Mouse (Mus musculus): ENCODE results near the gene Adcy6. TPM values are rescaled to one million over a fixed set of nuclear protein-coding genes. Genes with fewer than 3 reads are reported as not detected.
"Not testable (repeated sequence)": the region's sequence is repeated elsewhere in the genome, so short reads cannot be mapped to it uniquely, and the experiment has no call there.

The Adcy6 gene
- polyA plus RNA-seq, 1 experiment from 2014 or later, result 11.8 TPM

DNA sequence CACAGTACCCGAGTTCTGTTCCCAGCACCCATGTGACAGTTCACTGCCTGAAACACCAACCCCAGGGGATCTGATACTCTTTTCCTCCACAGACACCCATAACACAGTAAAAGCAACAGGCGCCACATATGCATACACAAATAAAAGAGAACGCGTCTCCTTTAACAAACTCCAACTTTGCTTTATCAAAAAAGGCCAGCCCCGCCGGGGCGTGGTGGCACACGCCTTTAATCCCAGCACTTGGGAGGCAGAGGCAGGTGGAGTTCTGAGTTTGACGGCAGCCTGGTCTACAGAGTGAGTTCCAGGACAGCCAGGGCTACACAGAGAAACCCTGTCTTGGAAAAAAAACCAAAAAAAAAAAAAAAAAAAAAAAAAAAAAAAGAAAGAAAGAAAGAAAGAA is 23.7 kb downstream of the Adcy6 start:
- not testable (repeated sequence) for H3K27ac ChIP-seq (replicated peaks); H3K27me3 ChIP-seq (ENCODE audit: low read depth, poor library complexity, severe bottlenecking); H3K9me3 ChIP-seq (replicated peaks); H3K4me3 ChIP-seq; DNase-seq (ENCODE audit: low spot score)
- WGBS, result 81% methylated on average over 9 of the region's 9 CpGs
- peaks cover 30% of the 10 kb centered on the region for H3K36me3 ChIP-seq
- H3K4me1 ChIP-seq, result peaks cover 17% of the 10 kb centered on the region

- Histone ChIP-seq H3K4me3 (0 out of 2 replicates have a peak overlapping the region, but pooled peaks have one; percentile 11), H3K27ac (replicated peaks) (0 out of 2 replicates have a peak overlapping the region, but pooled peaks have one; percentile 28)
- WGBS, result 33% methylated on average over 7 of the region's 7 CpGs
Measured at GRCm38 (mm10) chr15:98585421-98585820, 24.5 kb downstream of the Adcy6 start.

DNA sequence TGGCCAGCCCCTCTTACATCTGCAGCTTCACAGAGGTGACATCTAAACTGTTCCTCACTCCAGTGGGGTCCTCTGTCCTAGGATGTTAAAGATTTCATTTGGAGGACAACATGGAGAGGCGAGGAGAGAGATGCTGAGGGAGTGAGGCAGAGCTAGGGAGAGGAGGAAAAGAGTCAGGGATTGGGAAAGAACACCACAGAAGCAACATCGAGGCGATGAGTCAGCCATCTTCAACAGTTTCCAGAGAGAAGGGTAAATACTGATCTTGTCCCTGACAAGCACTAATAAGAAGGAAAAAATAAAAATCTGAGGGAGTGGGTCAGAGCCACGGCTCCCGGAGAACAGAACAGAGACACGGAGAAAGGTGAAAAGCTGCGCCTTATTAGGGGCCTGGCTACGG is 26.9 kb downstream of the Adcy6 start:
- Histone ChIP-seq H3K4me3 (no peak overlapping the region), H3K27me3 (ENCODE audit: low read depth, poor library complexity, severe bottlenecking) (no peaks in the 10 kb centered on the region; the same call in 1 of the 2 replicates), H3K4me1 (peaks cover 20% of the 10 kb centered on the region), H3K36me3 (no peaks in the 10 kb centered on the region), H3K9me3 (replicated peaks) (no peaks in the 10 kb centered on the region), H3K27ac (replicated peaks) (no peak overlapping the region)
- WGBS, result 83% methylated on average over 8 of the region's 8 CpGs
- no peak for DNase-seq (ENCODE audit: low spot score)

More at GRCm38 (mm10) chr15:98585421-98585820, 24.5 kb downstream of the Adcy6 start:
- H3K4me1 ChIP-seq, result peaks cover 17% of the 10 kb centered on the region
- no peak for DNase-seq (ENCODE audit: low spot score)
- no peaks in the 10 kb centered on the region for H3K9me3 ChIP-seq (replicated peaks)
- H3K36me3 ChIP-seq, result peaks cover 23% of the 10 kb centered on the region
- H3K27me3 ChIP-seq (ENCODE audit: low read depth, poor library complexity, severe bottlenecking), result no peaks in the 10 kb centered on the region; the same call in 1 of the 2 replicates

DNA sequence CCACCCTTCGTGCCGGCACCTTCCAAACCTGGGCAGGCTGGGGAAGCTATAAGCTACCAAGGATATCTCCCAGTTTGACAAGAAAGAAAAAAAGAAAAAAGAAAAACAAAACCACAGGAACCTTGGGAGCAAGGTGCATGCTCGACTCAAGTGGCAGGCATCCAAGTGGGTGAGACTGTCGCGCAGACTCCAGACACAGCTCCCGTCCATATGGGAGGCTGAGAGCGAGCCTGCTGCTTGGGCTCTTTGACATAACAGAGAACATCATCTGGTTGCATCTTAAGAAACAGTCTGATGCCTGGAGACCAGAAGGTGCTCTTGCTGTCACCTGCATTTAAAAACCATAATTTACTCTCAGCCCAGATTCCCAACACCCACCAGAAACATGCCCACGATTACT is 27.5 kb downstream of the Adcy6 start:
- no peak for DNase-seq (ENCODE audit: low spot score)
- Histone ChIP-seq H3K9me3 (replicated peaks) (no peaks in the 10 kb centered on the region), H3K27me3 (ENCODE audit: low read depth, poor library complexity, severe bottlenecking) (no peaks in the 10 kb centered on the region; the same call in 1 of the 2 replicates), H3K4me3 (no peak overlapping the region), H3K36me3 (no peaks in the 10 kb centered on the region), H3K4me1 (peaks cover 20% of the 10 kb centered on the region), H3K27ac (replicated peaks) (no peak overlapping the region)
- WGBS, result 88% methylated on average over 8 of the region's 8 CpGs

GRCm38 (mm10) chr15:98579795-98580464 is 29.9 kb downstream of the Adcy6 start:
- DNase-seq (ENCODE audit: low spot score), result peak; percentile 81
- H3K4me3 ChIP-seq, result no peak overlapping the region
- H3K27me3 ChIP-seq (ENCODE audit: low read depth, poor library complexity, severe bottlenecking), result no peaks in the 10 kb centered on the region; the same call in 1 of the 2 replicates
- H3K9me3 ChIP-seq (replicated peaks), result no peaks in the 10 kb centered on the region
- no peak overlapping the region for H3K27ac ChIP-seq (replicated peaks)
- H3K36me3 ChIP-seq, result no peaks in the 10 kb centered on the region
- WGBS, result 34% methylated on average over 5 of the region's 5 CpGs
- H3K4me1 ChIP-seq, result peaks cover 10% of the 10 kb centered on the region

DNA sequence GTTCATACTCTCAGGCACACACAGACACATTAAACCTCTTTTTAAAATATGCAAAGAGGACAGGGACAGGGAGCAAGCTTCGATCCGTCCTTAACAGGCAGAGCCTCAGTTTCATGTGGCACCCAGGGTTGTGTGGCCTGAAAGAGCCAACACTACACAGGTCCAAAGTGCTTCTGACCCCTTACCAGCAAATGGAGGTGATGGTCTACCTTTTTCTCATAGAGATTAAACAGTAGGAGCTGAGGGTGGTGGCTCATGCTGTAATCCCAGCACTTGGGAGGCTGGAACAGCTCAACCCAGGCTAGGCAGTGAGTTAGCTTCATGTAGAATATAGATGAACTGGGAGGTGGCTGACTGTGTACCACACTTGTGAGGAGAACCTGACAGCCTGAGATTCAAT is 30.6 kb downstream of the Adcy6 start:
- Histone ChIP-seq H3K27ac (replicated peaks) (no peak overlapping the region), H3K9me3 (replicated peaks) (no peaks in the 10 kb centered on the region), H3K36me3 (no peaks in the 10 kb centered on the region), H3K4me1 (peaks cover 5% of the 10 kb centered on the region; the same call in 1 of the 2 replicates), H3K27me3 (ENCODE audit: low read depth, poor library complexity, severe bottlenecking) (no peaks in the 10 kb centered on the region; the same call in 1 of the 2 replicates), H3K4me3 (no peak overlapping the region)
- 79% methylated on average over 2 of the region's 2 CpGs for WGBS
- no peak for DNase-seq (ENCODE audit: low spot score)

- no peak for DNase-seq (ENCODE audit: low spot score)
- no peak overlapping the region for H3K4me3 ChIP-seq
- H3K27ac ChIP-seq (replicated peaks), result no peak overlapping the region
- WGBS, result 81% methylated on average over 4 of the region's 4 CpGs
- H3K36me3 ChIP-seq, result no peaks in the 10 kb centered on the region
- peaks cover 10% of the 10 kb centered on the region for H3K4me1 ChIP-seq
- no peaks in the 10 kb centered on the region for H3K27me3 ChIP-seq (ENCODE audit: low read depth, poor library complexity, severe bottlenecking)
- no peaks in the 10 kb centered on the region for H3K9me3 ChIP-seq (replicated peaks)
Measured at GRCm38 (mm10) chr15:98573293-98573692, 36.6 kb downstream of the Adcy6 start.

DNA sequence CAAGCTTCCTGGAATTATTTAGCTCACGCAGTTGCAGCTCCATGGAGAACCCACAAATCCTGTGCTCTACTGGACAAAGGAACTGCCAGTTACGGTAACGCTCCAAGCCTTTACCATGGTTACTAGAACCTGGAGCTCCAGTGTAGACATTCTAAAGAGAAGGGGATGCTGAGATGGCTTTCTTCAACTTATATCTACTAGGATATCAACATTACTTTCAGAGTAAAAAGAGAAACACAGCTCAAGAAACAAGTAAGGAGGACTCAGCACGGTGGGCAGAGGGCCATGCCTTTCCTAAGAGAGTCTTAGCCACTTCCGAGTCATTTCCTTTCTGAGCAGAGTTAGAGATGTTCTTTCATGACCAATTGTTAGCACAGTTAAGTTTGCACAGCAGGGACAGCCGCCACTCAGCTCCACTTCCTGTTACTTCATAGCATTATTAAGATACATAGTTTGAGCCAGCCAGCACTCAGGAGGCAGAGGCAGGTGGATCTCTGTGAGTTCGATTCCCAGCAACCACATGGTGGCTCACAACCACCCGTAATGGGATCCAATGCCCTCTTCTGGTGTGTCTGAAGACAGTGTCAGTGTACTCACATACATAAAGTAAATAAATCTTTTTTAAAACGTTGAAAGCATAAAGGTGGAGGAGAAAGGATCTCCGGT is 38.9 kb downstream of the Adcy6 start, which contains the start of the genes Ccnt1 and 4930415O20Rik:
Gene Ccnt1 (minus strand): TSS at position 51 of the 666 bp plus-strand sequence.
Gene 4930415O20Rik (plus strand): TSS at position 132 of the 666 bp plus-strand sequence.
- 84% methylated on average over 10 of the region's 10 CpGs for WGBS
- Histone ChIP-seq H3K4me3 (no peak within 1 kb of the TSS), H3K4me1 (peaks cover 18% of the 10 kb centered on the region)

GRCm38 (mm10) chr15:98569795-98570365 is 40.0 kb downstream of the Adcy6 start:
- Histone ChIP-seq H3K4me1 (peaks cover 29% of the 10 kb centered on the region), H3K36me3 (peaks cover 12% of the 10 kb centered on the region), H3K27ac (replicated peaks) (no peak overlapping the region), H3K9me3 (replicated peaks) (no peaks in the 10 kb centered on the region), H3K27me3 (ENCODE audit: low read depth, poor library complexity, severe bottlenecking) (no peaks in the 10 kb centered on the region), H3K4me3 (no peak overlapping the region)
- 88% methylated on average over 4 of the region's 4 CpGs for WGBS
- no peak for DNase-seq (ENCODE audit: low spot score)

More for the DNA sequence above, 38.9 kb downstream of the Adcy6 start, which contains the start of the genes Ccnt1 and 4930415O20Rik:
- Histone ChIP-seq H3K9me3 (replicated peaks) (no peaks in the 10 kb centered on the region), H3K27me3 (ENCODE audit: low read depth, poor library complexity, severe bottlenecking) (no peaks in the 10 kb centered on the region), H3K36me3 (0 out of 2 replicates have a peak, but pooled peaks cover under 1% of the 10 kb centered on the region), H3K27ac (replicated peaks) (no peak within 1 kb of the TSS)
- no peak for DNase-seq (ENCODE audit: low spot score)

DNA sequence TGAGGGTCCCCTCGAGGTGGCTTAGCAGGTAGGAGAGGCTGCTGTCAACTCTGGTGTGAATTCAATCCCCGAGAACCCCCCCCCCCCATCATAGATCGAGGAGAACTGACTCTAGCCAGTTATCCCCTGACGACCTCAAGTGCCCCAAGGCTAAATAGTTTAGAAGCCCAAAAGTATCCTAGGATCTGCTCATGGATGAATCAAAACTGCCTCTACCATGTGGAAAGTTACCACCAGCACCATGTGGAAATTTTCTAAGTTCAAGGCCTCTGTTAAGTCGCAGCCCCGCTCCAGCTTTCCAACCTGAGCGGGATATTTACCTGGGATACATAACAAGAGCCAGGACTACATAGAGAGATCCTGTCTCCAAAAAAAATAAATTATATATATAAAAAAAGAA is 40.7 kb downstream of the Adcy6 start:
- Histone ChIP-seq H3K4me1 (peaks cover 33% of the 10 kb centered on the region), H3K27me3 (ENCODE audit: low read depth, poor library complexity, severe bottlenecking) (no peaks in the 10 kb centered on the region), H3K4me3 (peak overlapping the region; percentile 89), H3K27ac (replicated peaks) (peak overlapping the region; percentile 94), H3K36me3 (peaks cover 18% of the 10 kb centered on the region), H3K9me3 (replicated peaks) (no peaks in the 10 kb centered on the region)
- 82% methylated on average over 7 of the region's 7 CpGs for WGBS
- DNase-seq (ENCODE audit: low spot score), result no peak

- peaks cover 33% of the 10 kb centered on the region for H3K4me1 ChIP-seq
- 15% methylated on average over 22 of the region's 22 CpGs for WGBS
Measured at GRCm38 (mm10) chr15:98568256-98569033, 41.4 kb downstream of the Adcy6 start.

More at GRCm38 (mm10) chr15:98568256-98569033, 41.4 kb downstream of the Adcy6 start:
- Histone ChIP-seq H3K27ac (replicated peaks) (peak overlapping the region; percentile 94), H3K4me3 (peak overlapping the region; percentile 89), H3K27me3 (ENCODE audit: low read depth, poor library complexity, severe bottlenecking) (no peaks in the 10 kb centered on the region), H3K9me3 (replicated peaks) (no peaks in the 10 kb centered on the region), H3K36me3 (peaks cover 26% of the 10 kb centered on the region)
- DNase-seq (ENCODE audit: low spot score), result peak; percentile 33
